ENCODE assay signal across 14 mouse cellular contexts in the genomic region with DNA sequence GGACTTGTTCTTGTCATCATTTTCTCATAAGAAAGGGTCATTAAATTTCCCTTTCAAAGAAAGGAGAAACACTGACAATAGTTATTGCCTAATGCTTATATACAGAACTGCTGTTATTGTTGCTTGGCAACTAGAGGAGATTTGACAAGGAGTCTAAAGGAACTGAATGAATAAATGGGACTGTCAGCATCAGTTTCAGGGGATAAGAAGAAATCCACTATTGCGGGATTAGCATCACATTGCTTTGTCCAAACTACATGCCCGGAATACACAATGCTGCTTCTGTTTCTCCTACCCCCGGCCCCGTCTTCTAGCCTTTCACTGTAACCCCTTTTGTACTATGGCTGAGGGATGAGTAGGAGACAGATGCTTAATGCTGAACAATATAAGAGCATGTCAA.
DNase-seq lines count a peak whose midpoint lies in the region; ATAC-seq and TF ChIP-seq lines count a peak whose summit lies in the region.
"Had no signal": no experiment of that assay in that cellular context is flagged by ENCODE, and none has a peak within 500 bp of the region (broad histone marks: within the 10 kb centered on the region; RNA-seq: fewer than 3 reads in every experiment).

No protein-coding gene starts in this region.

- WGBS in embryonic facial prominence, embryonic 11.5 days = 31% methylated on average over 4 of the region's 4 CpGs
- WGBS in embryonic facial prominence, embryonic 10.5 days = 34% methylated on average over 4 of the region's 4 CpGs
- WGBS in forebrain, postnatal 0 days = 6% methylated on average over 4 of the region's 4 CpGs
- whole genome bisulfite sequencing in midbrain, embryonic 11.5 days = 8% methylated on average over 4 of the region's 4 CpGs

- H3K4me1 ChIP-seq in embryonic facial prominence, embryonic 11.5 days (ENCODE audit: control insufficient read depth, insufficient read depth, low read length) = no peaks in the 10 kb centered on the region
- H3K4me1 ChIP-seq in embryonic facial prominence, embryonic 10.5 days = no peaks in the 10 kb centered on the region
- H3K4me1 ChIP-seq in forebrain, postnatal 0 days (ENCODE audit: insufficient read depth) = no peaks in the 10 kb centered on the region
- peaks cover 17% of the 10 kb centered on the region for H3K4me1 ChIP-seq in midbrain, embryonic 11.5 days (ENCODE audit: control insufficient read depth, insufficient read depth, low read length)
- H3K4me1 ChIP-seq: embryonic facial prominence, embryonic 12.5 days; limb, embryonic 12.5 days; megakaryocyte, embryonic 14.5 days had no signal

- no peak; the same call in 1 of the 2 replicates for ATAC-seq in embryonic facial prominence, embryonic 11.5 days (replicated peaks; ENCODE audit: insufficient number of reproducible peaks, low FRiP score, low TSS enrichment, low read depth)
- peak; percentile 83 for ATAC-seq in forebrain, postnatal 0 days
- peak; percentile 93 for ATAC-seq in midbrain, embryonic 11.5 days (ENCODE audit: low FRiP score)
- ATAC-seq in erythroblast, adult 5-6 weeks (replicated peaks; ENCODE audit: low FRiP score, poor library complexity, severe bottlenecking) = no peak

- no peak overlapping the region for H3K4me2 ChIP-seq in embryonic facial prominence, embryonic 11.5 days (ENCODE audit: low read depth, low read length)
- H3K4me2 ChIP-seq in forebrain, postnatal 0 days (ENCODE audit: low read depth) = no peak overlapping the region
- no peak overlapping the region for H3K4me2 ChIP-seq in midbrain, embryonic 11.5 days
- H3K4me2 ChIP-seq: embryonic facial prominence, embryonic 12.5 days; limb, embryonic 12.5 days had no signal

- no peaks in the 10 kb centered on the region for H3K9me3 ChIP-seq in embryonic facial prominence, embryonic 11.5 days (replicated peaks; ENCODE audit: control insufficient read depth, low read length)
- H3K9me3 ChIP-seq in embryonic facial prominence, embryonic 10.5 days = no peaks in the 10 kb centered on the region
- no peaks in the 10 kb centered on the region for H3K9me3 ChIP-seq in forebrain, postnatal 0 days (ENCODE audit: low read length)
- H3K9me3 ChIP-seq in midbrain, embryonic 11.5 days (ENCODE audit: control insufficient read depth, low read length) = no peaks in the 10 kb centered on the region
- H3K9me3 ChIP-seq: embryonic facial prominence, embryonic 12.5 days; limb, embryonic 12.5 days had no signal

- DNase-seq in embryonic facial prominence, embryonic 11.5 days (ENCODE audit: low spot score) = peak; percentile 20
- no peak for DNase-seq in embryonic facial prominence, embryonic 10.5 days (ENCODE audit: low spot score)
- peak; percentile 22 for DNase-seq in Muller cell, postnatal 12 days (ENCODE audit: inconsistent ontology term)
- DNase-seq in forebrain, postnatal 0 days = no peak
- peak; percentile 94 for DNase-seq in midbrain, embryonic 11.5 days (ENCODE audit: low spot score, missing footprints)
- no peak for DNase-seq in spleen, postnatal 4 days (ENCODE audit: low spot score in 2 of 2)
- no peak for DNase-seq in cerebellum, postnatal 36 days
- DNase-seq: adrenal gland, postnatal 14 days; lung, adult 18-20 months; thymus, postnatal 36 days had no signal

- H3K9ac ChIP-seq in embryonic facial prominence, embryonic 11.5 days (replicated peaks; ENCODE audit: low read length) = no peak overlapping the region
- 0 out of 2 replicates have a peak overlapping the region, but pooled peaks have one; percentile 6 for H3K9ac ChIP-seq in forebrain, postnatal 0 days
- H3K9ac ChIP-seq in midbrain, embryonic 11.5 days (ENCODE audit: low read length) = no peak overlapping the region
- H3K9ac ChIP-seq: embryonic facial prominence, embryonic 12.5 days; limb, embryonic 12.5 days had no signal

- H3K27me3 ChIP-seq in embryonic facial prominence, embryonic 11.5 days (ENCODE audit: control insufficient read depth, insufficient read depth, low read length) = no peaks in the 10 kb centered on the region
- H3K27me3 ChIP-seq in embryonic facial prominence, embryonic 10.5 days (replicated peaks; ENCODE audit: low read depth, poor library complexity, severe bottlenecking) = no peaks in the 10 kb centered on the region
- H3K27me3 ChIP-seq in forebrain, postnatal 0 days (ENCODE audit: insufficient read depth, low read length) = no peaks in the 10 kb centered on the region
- no peaks in the 10 kb centered on the region for H3K27me3 ChIP-seq in midbrain, embryonic 11.5 days (ENCODE audit: control insufficient read depth, insufficient read depth, low read length)
- H3K27me3 ChIP-seq: embryonic facial prominence, embryonic 12.5 days; limb, embryonic 12.5 days; megakaryocyte, embryonic 14.5 days had no signal

- no peak for TF ChIP-seq CTCF in forebrain, postnatal 0 days (IDR thresholded peaks at IDR 0.05; ENCODE audit: low read depth)

- no peaks in the 10 kb centered on the region for H3K36me3 ChIP-seq in embryonic facial prominence, embryonic 11.5 days (replicated peaks; ENCODE audit: control insufficient read depth, insufficient read depth, low read depth, low read length)
- H3K36me3 ChIP-seq in embryonic facial prominence, embryonic 10.5 days (replicated peaks) = no peaks in the 10 kb centered on the region
- no peaks in the 10 kb centered on the region for H3K36me3 ChIP-seq in forebrain, postnatal 0 days (ENCODE audit: insufficient read depth)
- no peaks in the 10 kb centered on the region for H3K36me3 ChIP-seq in midbrain, embryonic 11.5 days (ENCODE audit: control insufficient read depth, insufficient read depth, low read length)
- H3K36me3 ChIP-seq: embryonic facial prominence, embryonic 12.5 days; limb, embryonic 12.5 days had no signal

- H3K27ac ChIP-seq in embryonic facial prominence, embryonic 11.5 days (replicated peaks; ENCODE audit: low read depth, low read length) = no peak overlapping the region
- no peak overlapping the region for H3K27ac ChIP-seq in embryonic facial prominence, embryonic 10.5 days (replicated peaks)
- H3K27ac ChIP-seq in forebrain, postnatal 0 days (ENCODE audit: low read depth, low read length) = peak overlapping the region; percentile 64
- H3K27ac ChIP-seq in midbrain, embryonic 11.5 days (ENCODE audit: low read depth, low read length) = peak overlapping the region; percentile 68
- H3K27ac ChIP-seq: embryonic facial prominence, embryonic 12.5 days; limb, embryonic 12.5 days had no signal

- H3K4me3 ChIP-seq in embryonic facial prominence, embryonic 11.5 days (ENCODE audit: low read depth, low read length) = no peak overlapping the region
- H3K4me3 ChIP-seq in embryonic facial prominence, embryonic 10.5 days = no peak overlapping the region
- no peak overlapping the region for H3K4me3 ChIP-seq in forebrain, postnatal 0 days (ENCODE audit: low read depth, low read length)
- H3K4me3 ChIP-seq in midbrain, embryonic 11.5 days (ENCODE audit: low read depth, low read length) = no peak overlapping the region
- H3K4me3 ChIP-seq: embryonic facial prominence, embryonic 12.5 days; limb, embryonic 12.5 days; megakaryocyte, embryonic 14.5 days had no signal

Comparison
In these comparisons a context has a peak if more than half of its experiments do, and no peak if none do; other contexts are left out.
1. DNase-seq: peak in embryonic facial prominence, embryonic 11.5 days (single experiment), Muller cell, postnatal 12 days (single experiment) and midbrain, embryonic 11.5 days (single experiment); none in embryonic facial prominence, embryonic 10.5 days (single experiment), forebrain, postnatal 0 days (single experiment), spleen, postnatal 4 days (0 of 2) and cerebellum, postnatal 36 days (0 of 2).
2. ATAC-seq: peak in forebrain, postnatal 0 days (single experiment) and midbrain, embryonic 11.5 days (single experiment); none in embryonic facial prominence, embryonic 11.5 days (single experiment) and erythroblast, adult 5-6 weeks (single experiment).
3. H3K27ac ChIP-seq: peak in forebrain, postnatal 0 days (single experiment) and midbrain, embryonic 11.5 days (single experiment); none in embryonic facial prominence, embryonic 11.5 days (single experiment) and embryonic facial prominence, embryonic 10.5 days (single experiment).